Mouse (Mus musculus) midbrain, postnatal 0 days (tissue): ENCODE data around the gene Hrnr. TPM values are rescaled to one million over a fixed set of nuclear protein-coding genes. Genes with fewer than 3 reads are reported as not detected.

ENCODE experiments used
- ATAC-seq: fragments of 200-750 bp; cut with Nextera tagmentation; 2 replicates; pipeline ENCODE4 v1.8.0; 2017; ENCODE audit warnings: moderate number of reproducible peaks, mild to moderate bottlenecking, moderate TSS enrichment, moderate library complexity; ENCODE audit not compliant: low FRiP score
- DNase-seq: peaks from one replicate; pipeline ENCODE4 v3.0.0-alpha.2; 2015; ENCODE audit warnings: low spot score
- H3K27ac ChIP-seq: fragments of 300-500 bp; sonication (generic); 2 replicates; pipeline ENCODE4 v1.5.1; 2014; ENCODE audit warnings: low read depth, mild to moderate bottlenecking, low read length, mixed read lengths
- H3K27me3 ChIP-seq: fragments of 300-500 bp; sonication (generic); 2 replicates; pipeline ENCODE4 v1.6.1; 2014; ENCODE audit warnings: low read length, control low read depth, mixed read lengths; ENCODE audit not compliant: insufficient read depth
- H3K36me3 ChIP-seq: fragments of 300-500 bp; sonication (generic); 2 replicates; pipeline ENCODE4 v1.6.1; 2014; ENCODE audit warnings: low read length, control low read depth, mixed read lengths; ENCODE audit not compliant: insufficient read depth
- H3K4me1 ChIP-seq: fragments of 300-500 bp; sonication (generic); 2 replicates; pipeline ENCODE4 v1.6.1; 2014; ENCODE audit warnings: mild to moderate bottlenecking, control low read depth, antibody characterized with exemption, low read length, mixed read lengths; ENCODE audit not compliant: insufficient read depth
- H3K4me2 ChIP-seq: fragments of 300-500 bp; sonication (generic); 2 replicates; pipeline ENCODE4 v1.6.1; 2014; ENCODE audit warnings: low read depth, mild to moderate bottlenecking, low read length, mixed read lengths; ENCODE audit not compliant: poor library complexity, severe bottlenecking
- H3K4me3 ChIP-seq: fragments of 300-500 bp; sonication (generic); 2 replicates; pipeline ENCODE4 v1.5.1; 2014; ENCODE audit warnings: low read depth, mild to moderate bottlenecking, low read length, moderate library complexity
- H3K9ac ChIP-seq: fragments of 300-500 bp; sonication (generic); replicated peaks from 2 replicates; pipeline ENCODE4 v1.6.1; 2014; ENCODE audit warnings: mild to moderate bottlenecking, low read length, moderate library complexity, mixed read lengths; ENCODE audit not compliant: poor library complexity, severe bottlenecking
- H3K9me3 ChIP-seq: fragments of 300-500 bp; sonication (generic); 2 replicates; pipeline ENCODE4 v1.6.1; 2016; ENCODE audit warnings: low read length, control low read depth
- CTCF ChIP-seq: IDR thresholded peaks from 2 replicates; pipeline ENCODE4 v1.5.1; 2016; ENCODE audit warnings: antibody characterized with exemption, mild to moderate bottlenecking
- WGBS: fragments of 180-500 bp; shearing (Covaris S2); extraction: QIAGEN DNeasy Blood & Tissue Kit; methylation state at CpG from one replicate; pipeline ENCODE4 v1.1.7; 2014; 5-methylcytosine and 5-hydroxymethylcytosine counted together
- polyA plus RNA-seq: library from polyadenylated mRNA; unstranded; fragments of >200 nt; fragmentation: Nextera tagmentation; extraction: Ambion mirVana; gene quantifications from 2 replicates; pipeline ENCODE4 v1.2.1, GENCODE M21; 2015
- total RNA-seq: library from RNA; depleted of rRNA; stranded (reverse); fragments of >200 nt; gene quantifications from 2 replicates; pipeline ENCODE4 v1.2.3, GENCODE M21; 2014

Hrnr gene
- total and polyA plus RNA-seq, 2 experiments from 2014 or later = 2.4 TPM; not detected in 1

GRCm38 (mm10) chr3:93361933-93362574, 42.5 kb downstream of the Hrnr start:
- Histone ChIP-seq H3K27ac (no peak overlapping the region), H3K27me3 (no peaks in the 10 kb centered on the region), H3K36me3 (no peaks in the 10 kb centered on the region), H3K4me3 (peak overlapping the region; percentile 14; the same call in 1 of the 2 replicates), H3K4me2 (peak overlapping the region; percentile 47), H3K4me1 (no peaks in the 10 kb centered on the region), H3K9ac (no peak overlapping the region), H3K9me3 (no peaks in the 10 kb centered on the region)
- WGBS = 13% methylated on average over 10 of the region's 10 CpGs
- peak; percentile 84 for DNase-seq
- TF ChIP-seq CTCF = peak; percentile 88
- peak; percentile 90 for ATAC-seq

DNA sequence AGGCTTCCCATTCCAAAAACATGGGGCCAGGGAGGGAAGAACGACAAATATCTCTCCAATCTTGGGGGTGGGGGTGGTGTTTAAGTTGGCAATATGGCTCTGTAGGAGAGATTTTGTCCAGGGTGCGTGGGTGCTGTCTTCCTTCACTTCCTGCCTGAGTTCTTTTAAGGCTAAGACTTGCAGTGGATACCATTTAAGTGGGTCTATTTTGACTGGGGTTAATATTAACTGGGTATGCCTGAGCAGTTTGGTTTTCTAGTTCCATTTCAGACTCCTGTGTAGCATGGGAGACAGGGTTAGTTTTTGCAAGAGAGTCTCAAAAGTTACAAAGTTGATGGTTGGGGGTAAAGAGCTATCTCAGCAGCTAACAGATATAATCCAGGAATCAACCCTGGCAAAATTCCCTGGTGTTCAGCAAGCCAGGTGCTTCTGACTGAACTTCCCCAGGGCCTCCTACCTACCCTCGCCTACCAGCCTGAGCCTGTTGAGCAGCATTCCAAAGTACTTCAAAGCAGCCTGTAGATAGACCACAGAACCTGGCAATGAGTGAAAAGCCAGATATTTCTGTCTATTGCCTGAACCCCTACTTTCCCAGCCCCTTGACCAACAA, 47.5 kb downstream of the Hrnr start:
- H3K9ac ChIP-seq = no peak overlapping the region
- no peak for DNase-seq
- 75% methylated on average over 3 of the region's 3 CpGs for WGBS
- no peak overlapping the region for H3K27ac ChIP-seq
- H3K9me3 ChIP-seq = no peaks in the 10 kb centered on the region
- no peaks in the 10 kb centered on the region for H3K4me1 ChIP-seq
- ATAC-seq = no peak
- no peak overlapping the region for H3K4me2 ChIP-seq
- no peaks in the 10 kb centered on the region for H3K36me3 ChIP-seq
- no peaks in the 10 kb centered on the region for H3K27me3 ChIP-seq
- TF ChIP-seq CTCF = no peak
- H3K4me3 ChIP-seq = no peak overlapping the region

- Histone ChIP-seq H3K27ac (no peak overlapping the region), H3K4me2 (no peak overlapping the region), H3K4me1 (no peaks in the 10 kb centered on the region), H3K9ac (no peak overlapping the region), H3K36me3 (no peaks in the 10 kb centered on the region), H3K27me3 (no peaks in the 10 kb centered on the region), H3K4me3 (no peak overlapping the region), H3K9me3 (no peaks in the 10 kb centered on the region)
- DNase-seq (no peak), ATAC-seq (no peak)
- no peak for TF ChIP-seq CTCF
- 62% methylated on average over 1 of the region's 1 CpGs for WGBS
These were observed 48.6 kb downstream of the Hrnr start for GRCm38 (mm10) chr3:93368171-93368570.

DNA sequence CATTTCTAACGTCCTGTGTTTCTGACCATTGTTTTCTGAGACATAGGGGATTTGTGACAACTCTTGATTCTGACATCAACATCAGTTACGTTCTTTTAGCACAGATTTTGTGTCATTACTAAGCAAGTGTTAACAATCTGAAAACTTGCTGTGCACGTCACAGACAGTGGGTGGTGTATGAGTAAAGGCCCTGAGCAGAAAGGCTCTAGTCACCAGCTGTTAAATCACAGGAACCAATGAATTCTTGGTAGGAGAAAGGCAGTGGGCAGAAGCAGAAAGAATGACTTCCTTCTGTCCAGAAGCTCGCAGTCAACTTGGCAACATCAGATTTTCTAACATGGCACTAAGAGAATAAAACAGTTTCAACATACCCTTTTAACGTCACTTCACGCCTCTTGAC, 53.9 kb downstream of the Hrnr start:
- ATAC-seq = no peak
- Histone ChIP-seq H3K4me3 (no peak overlapping the region), H3K4me1 (no peaks in the 10 kb centered on the region), H3K4me2 (no peak overlapping the region), H3K27ac (no peak overlapping the region), H3K9me3 (no peaks in the 10 kb centered on the region), H3K27me3 (no peaks in the 10 kb centered on the region), H3K36me3 (no peaks in the 10 kb centered on the region), H3K9ac (no peak overlapping the region)
- no peak for DNase-seq
- 81% methylated on average over 6 of the region's 6 CpGs for WGBS
- no peak for TF ChIP-seq CTCF

DNA sequence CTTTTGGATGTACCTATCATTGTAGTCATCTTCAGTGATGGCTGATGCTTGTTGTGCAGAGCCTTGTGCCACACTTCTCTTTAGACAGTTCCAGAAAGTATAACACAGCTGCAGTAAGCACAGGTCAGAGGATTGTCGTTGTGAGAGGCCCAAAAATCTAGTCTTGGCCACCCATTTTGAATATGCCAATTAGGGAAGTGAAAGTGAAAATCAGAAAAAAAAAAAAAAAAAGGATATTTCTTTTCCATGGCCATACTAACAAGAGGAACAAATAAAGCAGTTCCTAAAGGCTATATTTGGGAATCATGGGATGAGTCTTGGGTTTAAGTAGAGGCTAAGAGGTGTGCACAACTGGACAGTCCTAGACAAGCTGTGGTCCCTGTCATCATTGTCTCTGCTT, 55.6 kb downstream of the Hrnr start:
- Histone ChIP-seq H3K4me3 (no peak overlapping the region), H3K27ac (no peak overlapping the region), H3K4me1 (no peaks in the 10 kb centered on the region), H3K9me3 (no peaks in the 10 kb centered on the region), H3K4me2 (no peak overlapping the region), H3K36me3 (no peaks in the 10 kb centered on the region), H3K27me3 (no peaks in the 10 kb centered on the region), H3K9ac (no peak overlapping the region)
- 77% methylated on average over 1 of the region's 1 CpGs for WGBS
- ATAC-seq (no peak), DNase-seq (no peak)
- no peak for TF ChIP-seq CTCF

GRCm38 (mm10) chr3:93375601-93376000, 56.1 kb downstream of the Hrnr start:
- Histone ChIP-seq H3K4me1 (no peaks in the 10 kb centered on the region), H3K36me3 (no peaks in the 10 kb centered on the region), H3K9ac (no peak overlapping the region), H3K4me3 (no peak overlapping the region), H3K9me3 (no peaks in the 10 kb centered on the region), H3K4me2 (no peak overlapping the region), H3K27ac (no peak overlapping the region), H3K27me3 (no peaks in the 10 kb centered on the region)
- no peak for TF ChIP-seq CTCF
- DNase-seq = no peak
- no peak for ATAC-seq
- 87% methylated on average over 5 of the region's 5 CpGs for WGBS
